Mouse (Mus musculus) cerebellum, adult 9-11 months (tissue): Measurements from ENCODE around the gene Lrwd1.

Source experiments
- DNase-seq: peaks from one replicate; pipeline ENCODE4 v3.0.0; 2022

The Lrwd1 gene

DNA sequence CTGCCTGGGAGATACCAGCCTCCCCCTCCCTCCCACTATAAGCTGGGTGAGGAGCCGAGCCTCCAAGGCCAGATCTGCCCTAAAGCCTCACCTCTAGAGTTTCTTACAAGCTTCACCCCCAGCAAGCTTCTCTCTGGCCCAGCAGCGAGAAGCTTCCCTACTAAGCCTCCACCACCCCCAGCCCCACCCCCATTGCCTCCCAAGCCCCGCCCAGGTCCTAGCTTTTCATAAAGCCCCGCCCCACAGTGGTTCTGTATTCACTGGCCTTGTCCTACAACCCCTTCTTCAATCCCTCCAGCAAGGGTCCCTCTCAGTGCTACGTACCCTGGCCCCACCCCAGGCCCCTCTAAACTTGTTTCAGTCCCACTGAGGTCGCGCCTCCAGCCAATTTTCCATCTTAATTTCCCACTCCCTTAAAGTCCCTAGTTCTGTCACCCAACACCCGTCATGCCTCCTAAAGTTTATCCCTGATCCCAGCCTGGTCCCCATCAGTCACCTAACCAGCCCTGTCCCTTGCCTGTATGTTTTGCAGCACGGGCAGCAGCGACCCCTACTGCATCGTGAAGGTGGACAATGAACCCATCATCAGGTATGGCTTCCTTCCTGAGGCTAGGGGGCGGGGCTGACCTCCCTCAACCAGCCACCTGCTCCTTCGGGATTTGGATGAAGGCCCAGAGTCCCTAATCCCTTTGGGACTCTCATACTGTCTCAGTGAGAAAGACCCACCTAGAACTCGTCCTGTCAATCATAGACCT, 46.9 kb downstream of the Lrwd1 start:
- DNase-seq, result no peak

DNA sequence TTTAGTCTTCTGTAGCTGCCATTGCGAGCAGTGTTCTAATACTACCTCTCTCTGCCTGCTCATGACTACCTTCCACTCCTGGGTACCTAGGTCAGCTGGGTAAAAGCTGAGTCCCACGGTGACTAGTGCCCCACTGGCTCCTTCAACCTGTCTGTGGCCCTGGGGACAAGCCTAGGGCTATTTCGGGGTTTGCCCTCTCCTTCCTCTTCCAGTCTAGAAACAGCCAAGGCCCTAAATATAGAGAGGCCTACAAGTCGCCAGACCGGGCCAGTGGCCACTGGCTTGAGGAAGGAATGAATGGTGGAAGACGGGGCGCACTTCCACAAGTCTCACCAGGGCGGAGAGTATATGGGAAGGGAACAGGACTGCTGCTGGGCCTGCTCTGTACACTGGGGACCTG, 49.6 kb downstream of the Lrwd1 start:
- DNase-seq, result no peak

DNA sequence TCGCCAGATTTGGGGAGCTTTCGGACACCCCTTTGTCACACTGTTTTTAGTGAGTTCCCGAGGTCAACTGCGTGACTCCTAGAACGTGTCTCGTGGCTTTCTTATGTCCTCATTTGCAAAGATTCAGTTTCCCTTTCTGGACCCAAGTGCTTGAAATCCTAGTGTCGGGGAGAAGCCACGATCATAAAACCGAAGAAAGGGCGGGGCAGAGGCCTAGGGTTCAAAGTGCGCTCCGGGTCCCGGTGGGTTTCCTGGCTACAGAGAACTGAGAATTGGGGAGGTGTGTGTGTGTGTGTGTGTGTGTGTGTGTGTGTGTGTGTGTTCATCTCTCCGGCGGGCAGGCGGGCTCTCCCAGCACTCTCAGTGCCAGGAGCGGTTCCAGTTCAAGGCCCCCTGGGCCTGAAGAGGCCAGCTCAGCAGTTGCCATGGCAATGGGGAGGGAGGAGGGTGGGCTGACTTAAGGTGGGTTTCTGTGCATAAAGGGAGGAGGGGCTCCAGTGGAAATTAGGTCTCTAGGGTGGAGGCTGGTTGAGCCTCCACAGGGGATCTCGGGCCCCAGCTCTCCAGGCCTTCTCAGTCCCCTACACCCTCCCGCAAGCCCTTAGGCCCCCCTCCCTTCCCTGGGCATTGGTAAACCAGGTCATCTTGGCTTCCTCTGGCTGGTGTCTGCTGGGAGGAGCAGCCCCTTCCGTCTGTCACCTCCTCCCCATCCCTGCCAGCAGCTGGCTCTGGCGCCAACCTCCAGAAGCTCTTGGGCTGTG, 50.8 kb downstream of the Lrwd1 start:
- DNase-seq, result peak; percentile 86

DNA sequence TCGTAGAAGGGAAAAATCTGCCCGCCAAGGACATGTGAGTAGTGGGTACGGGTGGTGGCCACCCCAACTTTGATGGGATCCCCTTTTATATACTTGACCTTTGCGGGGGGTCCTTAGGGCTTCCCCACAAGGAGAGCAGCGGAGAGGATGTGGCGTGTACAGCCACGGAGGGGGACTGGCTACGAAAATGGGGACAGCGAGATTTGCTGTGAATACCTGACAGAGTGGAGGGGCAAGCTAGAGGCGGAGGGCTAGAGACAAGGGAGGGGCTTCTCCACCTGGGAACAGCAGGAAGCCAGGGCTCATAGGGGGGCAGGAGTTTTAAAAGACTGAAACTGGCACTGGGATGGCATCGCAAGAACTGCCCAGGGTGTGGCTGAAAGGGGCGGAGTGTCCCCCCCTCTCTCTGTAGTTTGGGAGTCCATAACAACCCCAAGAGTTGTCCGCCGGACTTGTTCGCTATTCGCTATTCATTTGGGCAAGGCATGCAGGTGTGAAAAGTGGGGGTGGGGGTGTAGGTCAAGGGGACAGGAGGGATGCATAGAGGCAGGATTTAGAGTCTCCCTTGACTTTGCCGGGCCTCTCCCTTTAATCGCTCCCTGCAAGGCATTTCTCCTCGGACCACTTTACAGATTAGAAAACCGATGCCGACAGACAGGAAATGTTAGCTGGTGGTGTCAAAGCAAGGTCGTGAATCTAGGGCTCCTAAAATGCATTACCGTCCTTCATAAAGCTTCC, 51.6 kb downstream of the Lrwd1 start:
- peak; percentile 65 for DNase-seq

DNA sequence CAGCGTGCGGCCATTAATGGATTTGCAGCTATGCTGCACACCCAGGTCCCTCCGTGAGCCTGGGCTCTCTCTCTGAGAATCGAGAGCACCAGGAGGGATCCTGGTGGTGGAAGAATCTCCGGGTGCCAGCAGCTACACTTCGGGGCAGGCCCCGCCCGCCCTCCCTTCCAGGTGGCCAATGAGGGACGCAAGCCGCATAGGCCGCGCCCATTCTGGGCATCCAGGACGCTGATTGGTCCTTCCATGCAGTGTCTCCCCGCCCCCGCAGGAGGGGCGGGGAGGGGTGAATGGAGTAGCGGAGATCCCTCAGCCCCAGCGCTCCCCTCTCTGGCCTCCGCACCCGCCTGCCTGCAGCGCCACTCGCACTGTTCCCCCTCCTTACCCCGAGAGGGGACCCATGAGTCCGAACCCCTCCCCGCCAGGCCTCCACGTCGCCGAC, 52.2 kb downstream of the Lrwd1 start, which contains the start of gene Rasa4:
Gene Rasa4, plus strand, starts transcription at position 248 of the 439 bp plus-strand sequence.
- DNase-seq, result peak; percentile 96

DNA sequence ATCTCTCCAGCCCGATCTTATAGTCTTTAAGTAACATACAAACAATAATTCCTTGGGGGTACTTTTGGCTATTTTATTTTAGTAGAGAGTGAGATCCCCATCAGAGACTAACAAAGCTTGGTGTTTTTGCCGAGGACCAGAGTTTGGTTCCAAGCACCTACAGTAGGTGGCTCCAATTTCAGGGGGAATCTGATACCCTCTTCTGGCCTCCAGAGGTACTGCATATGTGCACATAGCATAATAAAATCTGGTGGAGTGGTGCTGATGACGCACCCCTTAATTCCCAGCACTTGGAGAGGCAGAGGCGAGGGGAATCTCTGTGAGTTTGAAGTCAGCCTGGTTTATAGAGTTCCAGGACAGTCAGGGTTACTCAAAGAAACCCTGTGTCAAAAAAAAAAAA, 53.5 kb downstream of the Lrwd1 start:
- no peak for DNase-seq

DNA sequence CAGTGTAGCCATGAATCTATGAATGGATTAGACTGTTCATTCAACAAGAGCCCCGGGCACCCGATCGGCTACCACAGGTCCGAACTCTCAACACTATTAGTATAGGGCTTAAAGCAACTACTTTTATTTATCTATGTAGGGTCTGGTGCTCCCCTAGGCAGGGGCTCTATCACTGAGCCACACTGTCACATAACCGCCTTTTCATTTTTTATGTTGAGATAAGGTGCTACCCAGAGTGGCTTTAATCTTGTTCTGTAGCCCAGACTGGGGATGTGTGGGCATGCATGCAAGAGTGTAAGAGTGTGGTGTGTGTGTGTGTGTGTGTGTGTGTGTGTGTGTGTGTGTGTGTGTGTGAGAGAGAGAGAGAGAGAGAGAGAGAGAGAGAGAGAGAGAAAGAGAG, 57.7 kb downstream of the Lrwd1 start:
- no peak for DNase-seq

DNA sequence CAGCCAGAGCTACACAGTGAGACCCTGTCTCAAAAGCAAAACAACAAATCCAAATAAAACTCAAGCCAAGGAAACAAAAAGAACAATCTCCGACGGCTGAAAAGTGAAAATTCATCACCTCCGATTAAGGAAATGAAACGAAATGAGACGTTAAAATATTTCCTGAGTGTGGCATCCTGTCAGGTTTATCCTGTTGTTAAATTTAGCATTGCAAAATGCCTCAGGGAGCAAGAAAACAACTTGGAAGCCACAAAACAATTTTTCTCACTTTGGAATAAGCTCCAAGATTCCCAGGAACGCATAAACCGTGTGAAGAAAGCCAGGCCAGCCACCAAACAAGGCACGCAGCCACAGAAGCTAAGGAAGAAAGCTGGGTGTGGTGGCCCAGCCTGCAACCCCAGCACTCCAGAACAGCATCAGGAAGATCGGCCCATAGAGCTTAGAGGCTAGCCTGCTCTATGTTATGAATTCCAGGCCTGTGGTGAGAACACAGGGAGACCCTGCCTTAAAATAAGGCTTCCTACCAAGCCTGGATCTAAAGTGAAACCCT, 58.8 kb downstream of the Lrwd1 start:
- no peak for DNase-seq

DNA sequence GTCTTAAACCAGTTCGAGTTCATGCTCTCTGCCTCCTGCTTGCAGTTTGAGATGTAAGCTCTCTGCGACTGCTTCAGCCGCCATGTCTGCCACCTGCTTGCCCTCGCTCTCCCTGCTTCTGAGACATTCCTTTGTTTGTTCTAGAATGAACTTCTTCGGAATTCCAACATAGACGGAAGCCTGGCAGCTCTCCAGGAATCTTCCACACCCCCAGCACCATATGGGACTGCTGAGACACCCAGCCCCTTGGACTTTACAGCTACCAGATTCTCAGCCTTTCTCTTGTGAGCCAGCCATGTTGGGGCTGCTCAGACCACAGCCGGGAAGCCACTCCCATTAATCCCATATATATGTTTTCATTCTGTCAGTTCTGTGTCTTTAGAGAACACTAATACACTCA, 59.6 kb downstream of the Lrwd1 start:
- DNase-seq, result no peak

DNA sequence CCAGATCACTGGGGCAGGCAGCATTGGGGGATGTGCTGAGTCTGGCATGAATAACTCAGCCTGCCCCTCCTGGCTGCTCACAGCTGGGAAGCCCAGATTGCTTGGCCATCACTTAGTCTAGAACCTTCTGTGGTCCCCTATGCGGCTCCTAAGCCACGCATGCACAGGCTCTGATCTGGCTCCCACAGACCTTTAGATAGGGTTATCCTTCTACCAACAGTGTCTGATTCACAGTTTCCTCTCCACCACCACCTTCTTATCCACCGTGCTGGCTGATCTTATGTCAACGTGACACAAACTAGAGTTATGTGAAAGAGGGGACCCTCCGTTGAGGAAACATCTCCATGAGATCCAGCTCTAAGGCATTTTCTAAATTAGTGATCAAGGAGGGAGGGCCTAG, 60.8 kb downstream of the Lrwd1 start:
- DNase-seq, result no peak

DNA sequence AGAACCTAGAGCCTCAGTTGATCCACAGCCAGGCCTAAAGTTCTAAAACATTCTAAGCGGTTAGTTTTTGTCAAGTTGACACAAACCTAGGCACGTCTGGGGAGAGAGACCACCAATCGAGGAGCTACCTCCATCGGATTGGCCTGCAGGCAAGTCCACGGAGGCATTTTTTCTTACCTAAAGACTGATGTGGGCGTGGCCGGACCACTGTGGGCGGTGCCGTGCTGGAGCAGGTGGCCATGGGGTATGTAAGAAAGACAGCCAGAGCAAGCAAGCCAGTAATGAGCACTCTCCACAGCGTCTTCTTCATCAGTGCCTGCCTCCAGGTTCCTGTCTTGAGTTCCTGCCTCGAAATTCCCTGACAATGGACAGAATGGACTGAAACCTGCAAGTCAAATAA, 62.3 kb downstream of the Lrwd1 start:
- DNase-seq, result no peak

DNA sequence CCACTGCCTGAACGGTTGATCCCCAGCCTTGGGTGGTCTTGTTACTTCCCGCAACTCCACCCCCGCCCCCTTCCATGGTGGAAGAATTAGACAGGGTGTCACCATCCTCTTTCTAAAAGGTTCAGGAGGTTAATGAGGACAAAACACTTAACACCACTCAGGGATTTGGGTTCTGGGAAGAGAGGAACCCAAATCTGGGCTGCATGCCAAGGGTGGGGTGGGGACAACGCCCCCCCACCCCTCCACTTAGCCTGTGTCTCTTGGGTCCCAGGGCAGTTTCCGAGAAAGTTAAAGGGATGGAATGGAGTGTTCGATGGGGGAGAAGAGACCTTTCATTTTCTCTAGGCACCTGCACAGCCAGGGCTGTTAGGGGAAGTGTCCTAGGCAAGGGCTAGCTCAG, 62.8 kb downstream of the Lrwd1 start:
- no peak for DNase-seq
